Mouse (Mus musculus) heart, embryonic 11.5 days (tissue): ENCODE measurements around the gene 4921539E11Rik. TPM values are rescaled to one million over a fixed set of nuclear protein-coding genes. Genes with fewer than 3 reads are reported as not detected.
A peak's percentile ranks its signal among the peaks of the same experiment; 100 is the strongest.

ENCODE experiments used
- ATAC-seq: fragments of 200-750 bp; cut with Nextera tagmentation; replicated peaks from 2 replicates; pipeline ENCODE4 v1.8.0; 2017; ENCODE audit warnings: moderate library complexity; ENCODE audit not compliant: insufficient number of reproducible peaks, low FRiP score, low TSS enrichment
- H3K27ac ChIP-seq: fragments of 300-500 bp; sonication (generic); 2 replicates; pipeline ENCODE4 v1.5.1; 2014; ENCODE audit warnings: mild to moderate bottlenecking, low read depth, low read length
- H3K27me3 ChIP-seq: fragments of 300-500 bp; sonication (generic); 2 replicates; pipeline ENCODE4 v1.6.1; 2014; ENCODE audit warnings: mild to moderate bottlenecking, low read length, mixed read lengths; ENCODE audit not compliant: control insufficient read depth, insufficient read depth
- H3K36me3 ChIP-seq: fragments of 300-500 bp; sonication (generic); 2 replicates; pipeline ENCODE4 v1.6.1; 2014; ENCODE audit warnings: mild to moderate bottlenecking, low read length, moderate library complexity, mixed read lengths; ENCODE audit not compliant: control insufficient read depth, insufficient read depth
- H3K4me1 ChIP-seq: fragments of 300-500 bp; sonication (generic); 2 replicates; pipeline ENCODE4 v1.6.1; 2014; ENCODE audit warnings: low read length; ENCODE audit not compliant: control insufficient read depth, insufficient read depth
- H3K4me2 ChIP-seq: fragments of 300-500 bp; sonication (generic); 2 replicates; pipeline ENCODE4 v1.6.1; 2014; ENCODE audit warnings: mild to moderate bottlenecking, moderate library complexity
- H3K4me3 ChIP-seq: fragments of 300-500 bp; sonication (generic); 2 replicates; pipeline ENCODE4 v1.5.1; 2014; ENCODE audit warnings: low read depth, low read length
- H3K9ac ChIP-seq: fragments of 300-500 bp; sonication (generic); 2 replicates; pipeline ENCODE4 v1.6.1; 2014; ENCODE audit warnings: mild to moderate bottlenecking, low read depth, low read length, moderate library complexity
- H3K9me3 ChIP-seq: fragments of 300-500 bp; sonication (generic); replicated peaks from 2 replicates; pipeline ENCODE4 v1.6.1; 2016; ENCODE audit warnings: low read length; ENCODE audit not compliant: control insufficient read depth
- WGBS: fragments of 180-500 bp; shearing (Covaris S2); extraction: QIAGEN DNeasy Blood & Tissue Kit; methylation state at CpG from one replicate; pipeline ENCODE4 v1.1.7; 2014; ENCODE audit not compliant: insufficient replicate concordance; 5-methylcytosine and 5-hydroxymethylcytosine counted together
- polyA plus RNA-seq: library from polyadenylated mRNA; unstranded; fragments of >200 nt; fragmentation: Nextera tagmentation; extraction: Ambion mirVana; gene quantifications from 2 replicates; pipeline ENCODE4 v1.2.1, GENCODE M21; 2014

Gene 4921539E11Rik
- polyA plus RNA-seq, 1 experiment from 2014 or later = not detected

DNA sequence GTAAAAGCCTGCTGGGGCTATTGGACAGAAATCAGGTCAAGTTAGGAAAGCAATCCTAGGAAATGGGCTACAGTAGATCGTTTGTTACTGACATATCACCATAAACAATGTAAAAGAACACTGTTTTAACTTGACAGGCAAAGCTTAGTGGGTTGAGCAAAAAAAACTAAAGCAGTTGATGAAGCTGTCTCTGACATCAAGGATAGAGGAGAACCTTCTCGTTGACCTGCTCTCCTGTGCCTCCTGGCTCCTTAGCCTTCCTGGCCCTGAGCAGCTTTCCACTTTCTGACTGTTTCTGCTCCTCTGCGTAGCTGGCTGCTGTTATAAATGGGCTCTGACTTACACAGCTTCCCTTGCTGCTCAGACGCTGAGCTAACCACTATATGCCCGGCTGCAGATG lies 27.3 kb downstream of the 4921539E11Rik start:
- no peaks in the 10 kb centered on the region for H3K4me1 ChIP-seq
- ATAC-seq = no peak
- no peak overlapping the region for H3K4me3 ChIP-seq
- H3K4me2 ChIP-seq = no peak overlapping the region
- WGBS = 58% methylated on average over 5 of the region's 5 CpGs
- no peak overlapping the region for H3K27ac ChIP-seq
- H3K27me3 ChIP-seq = no peaks in the 10 kb centered on the region
- no peaks in the 10 kb centered on the region for H3K9me3 ChIP-seq
- H3K9ac ChIP-seq = no peak overlapping the region
- no peaks in the 10 kb centered on the region for H3K36me3 ChIP-seq

DNA sequence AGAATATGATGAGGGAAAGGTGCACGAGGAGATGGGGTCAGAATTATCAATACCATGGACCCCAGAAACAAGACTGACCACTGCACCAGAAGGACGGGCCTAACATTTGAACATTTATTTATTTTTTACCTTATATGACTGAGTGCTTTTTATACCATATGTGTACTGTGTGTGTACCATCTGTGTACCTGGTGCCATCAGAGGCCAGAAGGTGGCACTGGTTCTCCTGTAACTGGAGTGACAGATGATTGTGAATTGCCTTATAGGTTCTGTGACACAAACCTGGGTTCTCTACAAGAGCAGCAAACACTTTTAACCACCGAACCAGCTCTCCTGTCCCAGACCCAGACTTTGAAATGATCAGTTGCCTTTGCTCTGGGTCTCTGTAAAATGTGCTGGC lies 31.8 kb downstream of the 4921539E11Rik start:
- H3K36me3 ChIP-seq = no peaks in the 10 kb centered on the region
- H3K27me3 ChIP-seq = no peaks in the 10 kb centered on the region
- no peaks in the 10 kb centered on the region for H3K4me1 ChIP-seq
- 79% methylated on average over 3 of the region's 3 CpGs for WGBS
- H3K4me2 ChIP-seq = no peak overlapping the region
- H3K4me3 ChIP-seq = no peak overlapping the region
- H3K9me3 ChIP-seq = no peaks in the 10 kb centered on the region
- no peak overlapping the region for H3K27ac ChIP-seq
- H3K9ac ChIP-seq = no peak overlapping the region
- ATAC-seq = no peak

DNA sequence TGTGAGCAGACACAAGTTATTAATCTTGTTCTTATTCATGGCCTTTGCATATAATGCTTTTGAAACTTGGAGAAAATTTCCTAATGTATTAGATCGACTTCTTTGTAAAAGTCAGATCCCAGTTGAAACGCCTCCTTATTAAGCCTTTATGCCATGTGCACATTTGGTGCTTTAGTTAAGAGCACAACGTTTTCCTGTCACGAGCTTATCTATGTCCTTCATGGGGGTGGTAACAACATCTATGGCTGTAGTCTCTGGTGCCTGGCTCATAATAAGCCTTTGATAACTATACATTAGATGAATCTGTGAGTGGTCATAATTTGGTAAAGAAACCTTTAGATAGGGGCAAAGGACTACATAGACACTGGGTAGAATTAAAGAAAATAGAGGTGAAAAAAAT lies 36.8 kb downstream of the 4921539E11Rik start:
- Histone ChIP-seq H3K9ac (no peak overlapping the region), H3K4me2 (no peak overlapping the region), H3K4me1 (no peaks in the 10 kb centered on the region), H3K4me3 (no peak overlapping the region), H3K36me3 (no peaks in the 10 kb centered on the region), H3K9me3 (no peaks in the 10 kb centered on the region), H3K27ac (no peak overlapping the region), H3K27me3 (no peaks in the 10 kb centered on the region)
- no peak for ATAC-seq
- 65% methylated on average over 4 of the region's 4 CpGs for WGBS

DNA sequence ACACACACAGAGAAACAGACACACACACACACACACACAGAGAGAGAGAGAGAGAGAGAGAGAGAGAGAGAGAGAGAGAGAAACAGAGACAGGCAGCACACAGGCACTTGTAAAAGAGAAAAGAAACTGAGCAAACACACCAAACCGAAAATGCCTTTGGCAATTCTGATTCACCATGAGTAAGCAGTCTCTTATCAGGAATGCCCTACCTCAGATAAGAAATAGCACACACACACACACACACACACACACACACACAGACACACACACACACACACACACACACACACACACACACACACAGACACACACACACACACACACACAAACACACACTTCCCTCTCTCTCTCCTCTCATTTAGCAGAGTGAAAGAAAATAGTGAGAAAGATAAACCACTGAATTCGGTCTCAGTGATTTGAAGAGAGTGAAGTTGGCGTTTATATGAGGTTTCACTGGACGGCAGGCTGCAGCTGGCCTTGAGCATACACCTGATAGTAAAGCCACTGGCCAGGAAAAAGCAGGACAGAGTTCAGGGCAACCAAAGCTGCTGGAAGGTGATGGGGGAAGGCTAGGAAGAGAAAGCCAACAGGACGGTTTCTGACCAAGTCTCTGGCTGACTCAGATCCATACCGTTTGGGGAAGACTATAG lies 41.1 kb downstream of the 4921539E11Rik start:
- Histone ChIP-seq H3K4me3 (no peak overlapping the region), H3K36me3 (no peaks in the 10 kb centered on the region), H3K4me1 (no peaks in the 10 kb centered on the region), H3K9ac (no peak overlapping the region), H3K27me3 (no peaks in the 10 kb centered on the region), H3K27ac (no peak overlapping the region), H3K9me3 (no peaks in the 10 kb centered on the region), H3K4me2 (no peak overlapping the region)
- 46% methylated on average over 6 of the region's 6 CpGs for WGBS
- ATAC-seq = no peak

DNA sequence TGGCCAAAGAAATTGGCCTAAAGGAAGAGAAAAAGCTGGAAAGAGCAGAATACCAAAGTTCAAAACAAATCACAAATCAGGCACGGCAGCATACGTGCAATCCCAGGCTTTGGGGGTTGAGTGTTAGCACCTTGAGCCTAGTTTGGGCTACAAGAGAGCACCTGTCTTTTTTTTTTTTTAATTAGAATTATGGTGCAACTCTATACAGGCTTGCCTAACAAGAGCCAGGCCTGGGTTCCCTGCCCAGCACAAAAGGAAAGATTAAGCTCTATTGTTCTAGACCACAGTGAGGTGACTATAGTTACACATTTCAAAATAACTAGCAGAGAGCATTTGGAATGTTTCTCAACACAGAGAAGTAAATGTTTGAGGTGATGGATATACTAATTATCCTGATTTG lies 42.9 kb downstream of the 4921539E11Rik start:
- H3K4me2 ChIP-seq = no peak overlapping the region
- no peak overlapping the region for H3K4me3 ChIP-seq
- H3K4me1 ChIP-seq = no peaks in the 10 kb centered on the region
- H3K9ac ChIP-seq = no peak overlapping the region
- H3K9me3 ChIP-seq = no peaks in the 10 kb centered on the region
- no peak for ATAC-seq
- no peaks in the 10 kb centered on the region for H3K27me3 ChIP-seq
- H3K36me3 ChIP-seq = no peaks in the 10 kb centered on the region
- H3K27ac ChIP-seq = no peak overlapping the region
- WGBS = 90% methylated on average over 2 of the region's 2 CpGs

DNA sequence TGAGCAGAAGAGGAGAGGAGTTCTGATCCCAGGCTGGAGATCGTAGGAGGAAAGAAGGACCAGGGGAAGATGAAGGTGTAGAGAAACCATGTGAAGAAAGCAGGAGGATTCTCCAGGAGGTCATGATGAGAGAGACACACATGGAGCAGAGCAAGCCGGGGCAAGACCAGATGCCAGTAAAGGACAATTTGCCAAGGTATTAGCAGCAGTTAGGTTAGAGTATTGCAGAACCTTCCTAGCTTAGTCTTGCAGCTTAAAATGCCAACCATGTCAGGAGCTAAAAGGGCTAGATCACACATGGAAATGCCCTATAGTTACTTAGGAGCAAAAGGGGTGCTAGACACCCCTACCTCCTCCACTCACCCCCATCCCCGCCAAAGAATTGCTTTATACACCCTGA lies 43.4 kb downstream of the 4921539E11Rik start:
- 78% methylated on average over 3 of the region's 3 CpGs for WGBS
- Histone ChIP-seq H3K27me3 (no peaks in the 10 kb centered on the region), H3K4me2 (no peak overlapping the region), H3K4me3 (no peak overlapping the region), H3K36me3 (no peaks in the 10 kb centered on the region), H3K27ac (no peak overlapping the region), H3K4me1 (no peaks in the 10 kb centered on the region), H3K9ac (no peak overlapping the region), H3K9me3 (no peaks in the 10 kb centered on the region)
- ATAC-seq = no peak

DNA sequence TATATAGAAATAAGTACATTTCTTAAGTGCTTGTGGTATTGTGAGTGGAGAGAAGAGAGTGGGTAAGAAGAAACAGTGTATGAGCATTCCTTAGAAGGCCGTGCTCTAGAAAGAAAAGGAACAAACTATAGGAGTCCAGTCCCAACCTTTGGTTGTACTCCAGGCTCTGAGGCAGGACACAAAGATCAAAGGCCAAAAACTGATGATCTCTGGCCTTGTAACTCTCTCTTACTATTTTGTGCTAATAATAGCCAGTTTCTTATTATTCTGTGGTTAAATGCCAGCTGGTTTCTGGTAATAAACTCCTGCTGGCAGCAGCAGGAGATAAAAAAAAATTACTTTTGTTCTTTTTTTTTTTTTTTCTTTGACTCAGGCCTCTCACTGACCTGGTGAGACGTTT lies 58.5 kb downstream of the 4921539E11Rik start:
- ATAC-seq = no peak
- no peak overlapping the region for H3K27ac ChIP-seq
- H3K27me3 ChIP-seq = no peaks in the 10 kb centered on the region
- H3K36me3 ChIP-seq = no peaks in the 10 kb centered on the region
- peaks cover 4% of the 10 kb centered on the region; the same call in 1 of the 2 replicates for H3K9me3 ChIP-seq
- no peak overlapping the region for H3K4me3 ChIP-seq
- no peak overlapping the region for H3K4me2 ChIP-seq
- H3K4me1 ChIP-seq = no peaks in the 10 kb centered on the region
- WGBS = 60% methylated on average over 2 of the region's 2 CpGs
- H3K9ac ChIP-seq = no peak overlapping the region

DNA sequence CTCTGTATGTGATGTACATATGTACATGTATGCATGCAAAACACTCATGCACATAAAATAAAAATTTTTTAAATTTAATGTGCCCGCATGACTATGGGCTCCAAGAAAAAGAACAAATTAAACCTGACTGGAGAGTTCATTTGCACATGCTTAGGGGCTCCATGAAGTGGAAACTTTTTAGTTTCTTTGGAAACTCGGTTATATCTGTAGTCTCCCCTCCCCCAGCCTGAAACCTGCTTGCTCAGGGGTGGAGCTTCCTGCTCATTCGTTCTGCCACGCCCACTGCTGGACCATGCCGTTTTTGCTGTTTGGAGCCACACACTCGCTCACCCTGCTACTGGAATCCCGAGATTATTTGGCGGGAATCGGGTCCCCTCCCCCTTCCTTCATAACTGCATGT lies 67.8 kb downstream of the 4921539E11Rik start:
- Histone ChIP-seq H3K4me2 (peak overlapping the region; percentile 19; the same call in 1 of the 2 replicates), H3K4me3 (no peak overlapping the region), H3K9ac (no peak overlapping the region), H3K4me1 (no peaks in the 10 kb centered on the region; the same call in none of the 2 replicates), H3K27me3 (no peaks in the 10 kb centered on the region), H3K9me3 (no peaks in the 10 kb centered on the region), H3K36me3 (no peaks in the 10 kb centered on the region), H3K27ac (no peak overlapping the region)
- 31% methylated on average over 9 of the region's 9 CpGs for WGBS
- no peak for ATAC-seq

GRCm38 (mm10) chr4:103221789-103222188 lies 68.9 kb downstream of the 4921539E11Rik start:
- 66% methylated on average over 6 of the region's 6 CpGs for WGBS

More at GRCm38 (mm10) chr4:103221789-103222188, 68.9 kb downstream of the 4921539E11Rik start:
- ATAC-seq = no peak
- H3K4me1 ChIP-seq = no peaks in the 10 kb centered on the region; the same call in none of the 2 replicates
- H3K36me3 ChIP-seq = no peaks in the 10 kb centered on the region
- H3K4me3 ChIP-seq = no peak overlapping the region
- no peaks in the 10 kb centered on the region for H3K9me3 ChIP-seq
- H3K27ac ChIP-seq = no peak overlapping the region
- no peak overlapping the region for H3K4me2 ChIP-seq
- H3K9ac ChIP-seq = no peak overlapping the region
- no peaks in the 10 kb centered on the region for H3K27me3 ChIP-seq
